Mouse (Mus musculus) brain, adult 2 months (tissue): ENCODE measurements around the gene Dnajc14.

Experiments
- DNase-seq: peaks from one replicate; pipeline ENCODE4 v3.0.0; 2011; ENCODE audit warnings: low read depth, low spot score

Dnajc14 gene

DNA sequence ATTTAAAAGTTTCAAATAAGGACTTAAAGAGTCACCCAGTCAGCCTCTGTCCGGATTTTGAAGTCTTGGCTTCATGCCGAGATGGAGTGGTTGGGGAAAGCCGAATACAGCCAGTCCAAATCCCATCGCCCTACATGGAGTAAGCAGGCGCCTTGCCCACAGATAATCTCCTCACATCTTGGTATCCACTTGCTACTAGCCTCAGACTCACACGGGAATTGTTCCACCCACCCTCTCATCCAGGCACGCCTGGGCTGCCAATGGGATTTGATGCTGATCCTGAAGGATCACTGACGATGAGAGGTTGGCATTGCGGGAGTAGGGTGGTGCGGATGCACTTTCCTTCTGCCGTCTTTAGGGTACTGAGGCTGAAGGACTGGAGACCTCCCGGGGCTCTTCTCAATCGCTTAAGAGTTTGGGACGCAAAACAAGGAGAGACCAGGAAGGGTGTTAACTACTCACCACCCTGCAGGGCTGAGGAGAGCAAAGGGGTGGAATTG, at the start of gene Dnajc14:
Gene Dnajc14, plus strand, starts transcription at position 292 of the 500 bp plus-strand sequence.
- DNase-seq = peak; percentile 87

DNA sequence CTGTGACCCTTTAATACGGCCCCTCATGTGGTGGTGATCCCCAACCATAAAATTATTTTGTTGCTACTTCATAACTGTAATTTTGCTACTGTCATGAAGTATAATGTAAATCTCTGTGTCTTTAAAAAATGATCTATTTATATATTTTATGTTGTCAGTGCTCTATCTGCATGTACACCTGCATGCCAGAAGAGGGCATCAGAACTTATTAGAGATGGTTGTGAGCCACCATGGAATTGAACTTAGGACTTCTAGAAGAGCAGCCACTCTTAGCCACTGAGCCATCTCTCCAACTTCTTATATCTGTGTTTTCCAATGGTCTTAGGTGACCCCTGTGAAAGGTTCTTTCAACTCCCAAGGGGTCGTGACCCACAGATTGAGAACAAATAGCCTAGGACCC, 31.0 kb upstream of the Dnajc14 start:
- DNase-seq = peak; percentile 9

DNA sequence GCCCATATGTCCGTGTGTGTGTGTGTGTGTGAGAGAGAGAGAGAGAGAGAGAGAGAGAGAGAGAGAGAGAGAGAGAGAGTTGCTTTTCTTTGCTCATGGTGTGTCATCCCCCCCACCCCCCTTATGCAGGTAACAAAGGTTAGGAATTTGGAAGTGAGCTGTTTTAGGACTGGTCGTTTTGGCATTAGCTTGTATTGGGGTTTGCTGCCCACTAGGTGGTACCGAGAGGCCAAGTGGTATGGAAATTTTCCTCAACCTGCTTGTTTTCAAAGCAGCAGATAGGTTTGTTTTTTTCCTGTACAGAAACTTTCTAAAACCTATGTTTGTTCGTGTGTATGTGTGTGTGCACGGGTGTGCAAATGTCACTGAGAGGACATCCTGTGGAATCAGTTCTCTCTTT, 30.2 kb upstream of the Dnajc14 start:
- DNase-seq = no peak

DNA sequence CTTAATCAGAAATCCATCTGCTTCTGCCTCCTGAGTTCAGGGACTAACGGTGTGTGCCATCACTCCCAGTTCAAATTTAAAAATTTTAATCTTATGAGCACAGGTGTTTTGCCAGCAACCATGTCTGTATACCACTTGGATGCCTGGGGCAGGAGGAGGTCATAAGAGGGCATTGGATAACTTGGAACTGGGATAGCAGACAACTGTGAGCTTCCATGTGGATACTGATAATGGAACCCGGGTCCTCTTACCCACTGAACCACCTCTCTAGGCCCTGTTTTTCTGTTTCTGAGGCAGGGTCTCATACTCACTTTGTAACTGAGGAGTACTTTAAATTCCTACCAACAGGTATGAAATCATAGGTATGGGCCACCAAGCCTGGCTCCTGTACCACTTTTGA, 25.4 kb upstream of the Dnajc14 start:
- DNase-seq = no peak

DNA sequence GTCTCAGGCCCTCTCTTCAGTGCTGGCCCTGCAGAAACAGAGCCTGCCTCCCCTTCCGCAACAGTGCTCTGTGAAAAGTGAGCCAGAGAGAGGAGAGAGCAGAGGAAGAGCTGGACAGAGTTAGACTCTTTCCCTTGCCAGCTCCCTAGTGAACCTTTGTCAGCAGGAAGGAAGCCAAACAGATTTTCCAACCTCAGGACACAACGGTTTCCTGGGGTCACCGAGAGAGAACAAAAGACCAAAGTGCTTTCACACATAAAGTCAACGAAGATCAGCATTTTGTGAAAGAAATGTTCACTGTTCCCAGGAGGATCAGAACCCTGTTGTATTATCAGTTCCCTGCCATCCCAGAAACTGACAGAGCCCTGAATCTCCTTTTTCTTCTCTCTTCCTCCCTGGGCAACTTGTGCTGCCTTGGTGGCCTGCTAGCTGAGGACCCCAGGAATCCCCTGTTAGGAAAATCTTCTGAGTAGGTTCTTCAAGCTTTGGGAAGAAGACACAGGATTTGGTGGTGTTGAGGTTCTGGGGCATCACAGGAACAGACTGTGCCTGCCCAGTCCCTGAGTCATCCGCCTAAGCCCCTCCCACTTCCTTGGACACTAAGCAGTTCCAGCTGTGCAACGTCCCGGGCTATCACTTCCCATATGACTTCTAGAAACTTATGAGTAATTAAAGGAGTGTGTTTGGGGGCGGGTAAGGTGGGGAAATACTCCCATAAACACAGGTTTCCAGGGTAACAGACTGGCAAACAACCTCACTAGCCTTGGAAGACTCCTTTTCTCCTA, 24.7 kb upstream of the Dnajc14 start:
- peak; percentile 16 for DNase-seq

DNA sequence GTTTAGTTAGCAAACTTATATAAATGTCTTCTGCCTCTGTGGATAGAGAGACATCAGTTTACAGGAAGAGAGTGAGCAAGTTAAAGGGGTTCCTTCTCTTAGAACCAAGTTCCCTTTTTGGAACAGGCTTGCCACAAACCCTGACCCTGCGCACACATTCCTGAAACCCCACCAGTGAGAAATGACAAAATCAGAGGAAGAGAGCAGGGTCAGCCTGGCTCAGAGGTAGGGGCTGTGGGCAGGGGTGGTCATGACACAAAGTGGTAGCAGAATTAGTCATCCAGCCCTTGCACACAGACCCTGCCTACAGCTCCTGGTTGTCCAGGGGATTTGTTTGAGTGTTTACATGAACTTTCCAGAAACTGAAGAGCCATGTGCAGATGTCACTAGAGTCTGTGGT, 23.7 kb upstream of the Dnajc14 start:
- no peak for DNase-seq

DNA sequence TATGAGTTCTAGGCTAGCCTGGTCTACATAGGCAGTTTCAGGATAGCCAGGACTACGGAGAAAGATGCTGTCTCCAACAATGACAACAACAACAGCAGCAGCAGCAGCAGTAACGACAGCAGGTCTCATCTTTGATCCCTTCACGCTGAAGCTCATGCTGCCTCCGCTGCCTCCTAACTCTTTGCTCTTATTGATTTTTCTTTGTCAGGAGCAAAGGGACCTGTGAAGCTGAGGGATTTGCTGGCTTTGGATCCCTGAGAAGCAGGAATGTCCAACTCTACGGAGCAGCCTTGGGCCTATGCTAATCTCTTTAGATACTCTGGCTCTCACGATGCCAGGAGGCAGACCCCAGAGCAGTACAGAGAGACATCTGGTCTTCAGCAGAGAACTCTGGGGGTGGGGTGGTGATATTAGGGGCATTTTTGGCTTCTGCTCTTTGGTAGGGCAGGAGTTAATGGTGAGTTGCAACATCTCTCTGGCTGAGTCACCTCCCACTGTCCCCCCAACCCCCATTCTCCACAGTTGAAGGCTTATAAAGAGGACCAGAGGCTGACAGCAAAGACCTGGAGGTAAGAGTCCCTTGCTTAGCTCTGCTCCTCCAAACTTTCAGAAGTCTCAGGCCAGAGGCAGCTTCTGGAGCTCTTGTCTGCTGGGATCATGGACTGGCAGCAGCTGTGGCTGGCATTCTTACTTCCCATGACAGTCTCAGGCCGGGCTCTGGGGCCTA, 13.3 kb upstream of the Dnajc14 start, which contains the start of gene Mmp19:
Gene Mmp19, plus strand, starts transcription at position 513 of the 727 bp plus-strand sequence.
- DNase-seq = no peak

DNA sequence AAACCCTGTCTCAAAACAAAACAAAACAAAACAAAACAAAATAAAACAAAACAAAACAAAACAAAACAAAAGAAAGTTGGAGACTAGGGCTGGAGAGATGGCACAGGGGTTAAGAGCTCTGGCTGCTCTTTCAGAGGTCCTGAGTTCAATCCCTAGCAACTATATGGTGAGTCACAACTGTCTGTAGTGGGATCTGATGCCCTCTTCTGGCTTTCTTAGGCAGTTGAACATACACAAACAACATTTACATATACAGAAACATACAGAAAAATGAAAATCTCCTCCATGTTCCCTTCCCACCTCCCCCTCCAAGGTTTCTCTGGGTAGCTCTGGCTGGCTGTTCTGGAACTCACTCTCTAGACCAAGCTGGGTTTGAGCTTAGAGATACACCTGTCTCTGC, 11.8 kb upstream of the Dnajc14 start:
- no peak for DNase-seq

DNA sequence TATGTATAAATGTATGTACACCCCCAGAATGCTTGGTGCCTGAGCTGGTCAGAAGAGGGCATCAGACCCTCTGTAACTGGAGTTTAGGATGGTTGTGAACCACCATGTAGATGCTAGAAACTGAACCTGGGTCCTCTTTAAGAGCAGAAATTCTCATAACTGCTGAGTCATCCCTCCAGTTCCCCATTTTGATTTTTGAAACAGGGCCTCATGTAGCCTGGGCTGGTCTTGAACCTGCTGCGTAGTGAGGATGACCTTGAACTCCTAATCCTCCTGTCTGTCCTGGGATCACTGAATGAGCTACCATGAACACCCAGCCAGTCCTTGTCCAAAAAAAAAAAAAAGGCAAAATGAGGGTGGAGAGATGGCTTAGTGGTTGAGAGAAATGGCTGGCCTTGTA, 10.6 kb upstream of the Dnajc14 start:
- DNase-seq = no peak

DNA sequence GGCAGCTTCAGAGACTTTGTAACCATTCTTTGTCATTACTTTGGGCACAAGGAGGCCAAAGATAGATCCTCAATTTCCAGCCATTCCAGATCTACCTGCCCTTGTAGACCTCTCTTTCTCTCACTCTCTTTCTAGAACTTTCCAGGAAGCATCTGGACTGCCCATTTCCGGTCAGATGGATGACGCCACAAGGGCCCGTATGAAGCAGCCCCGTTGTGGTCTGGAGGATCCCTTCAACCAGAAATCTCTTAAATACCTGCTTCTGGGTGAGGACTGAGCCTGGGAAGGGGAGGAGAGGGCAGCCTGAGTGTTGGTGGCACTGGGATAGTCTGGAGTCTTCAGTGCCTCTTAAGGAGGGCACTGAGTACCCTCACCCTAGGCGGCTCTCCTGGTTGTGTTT, 9.5 kb upstream of the Dnajc14 start:
- no peak for DNase-seq

DNA sequence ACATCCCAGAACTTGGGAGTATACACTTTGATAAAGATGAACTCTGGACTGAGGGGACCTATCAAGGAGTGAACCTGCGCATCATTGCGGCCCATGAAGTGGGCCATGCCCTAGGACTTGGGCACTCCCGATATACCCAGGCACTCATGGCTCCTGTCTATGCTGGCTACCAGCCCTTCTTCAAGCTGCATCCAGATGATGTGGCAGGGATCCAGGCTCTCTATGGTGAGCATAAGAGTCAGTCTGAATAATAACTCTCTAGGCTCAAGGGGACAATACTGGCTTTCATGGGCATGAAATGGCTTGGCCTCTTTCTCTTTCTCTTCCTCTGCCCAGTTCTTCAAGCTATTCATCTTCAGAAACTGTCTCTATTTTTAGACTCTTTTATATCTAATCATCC, 8.3 kb upstream of the Dnajc14 start:
- peak; percentile 82 for DNase-seq

DNA sequence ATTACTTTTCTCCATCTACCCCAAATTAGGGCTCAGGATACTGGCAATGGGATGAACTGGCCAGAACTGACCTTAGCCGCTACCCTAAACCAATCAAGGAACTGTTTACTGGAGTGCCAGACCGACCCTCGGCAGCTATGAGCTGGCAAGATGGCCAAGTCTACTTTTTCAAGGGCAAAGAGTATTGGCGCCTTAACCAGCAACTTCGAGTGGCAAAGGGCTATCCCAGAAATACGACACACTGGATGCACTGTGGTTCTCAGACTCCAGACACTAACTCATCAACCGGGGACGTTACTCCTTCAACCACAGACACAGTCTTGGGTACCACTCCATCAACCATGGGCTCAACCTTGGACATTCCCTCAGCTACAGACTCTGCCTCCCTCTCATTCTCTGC, 5.2 kb upstream of the Dnajc14 start:
- DNase-seq = no peak

DNA sequence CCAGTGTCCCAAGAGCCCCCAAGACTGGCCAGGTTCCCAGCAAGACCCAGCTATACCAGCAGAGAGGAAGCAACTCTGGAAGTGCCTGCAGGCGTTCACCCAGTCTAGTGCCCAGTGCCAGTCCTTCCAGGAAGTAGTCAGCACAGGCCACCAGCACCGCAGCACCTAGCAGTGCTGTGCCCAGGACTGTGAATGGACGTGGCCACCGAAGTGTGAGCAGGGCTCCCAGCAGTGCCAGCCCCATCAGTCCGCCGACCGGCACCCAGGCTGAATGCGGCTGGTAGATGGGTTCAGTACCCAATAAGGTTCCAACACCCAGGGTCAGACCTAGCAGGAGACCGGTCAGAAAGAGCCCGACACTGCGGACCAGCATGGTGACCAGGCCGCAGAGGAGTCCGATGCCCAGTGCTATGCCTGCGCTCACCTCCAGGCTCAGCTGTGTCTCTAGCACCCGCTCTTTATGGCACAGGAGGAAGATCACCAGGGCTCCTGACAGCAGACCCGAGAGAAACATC, 1.8 kb upstream of the Dnajc14 start:
- no peak for DNase-seq

DNA sequence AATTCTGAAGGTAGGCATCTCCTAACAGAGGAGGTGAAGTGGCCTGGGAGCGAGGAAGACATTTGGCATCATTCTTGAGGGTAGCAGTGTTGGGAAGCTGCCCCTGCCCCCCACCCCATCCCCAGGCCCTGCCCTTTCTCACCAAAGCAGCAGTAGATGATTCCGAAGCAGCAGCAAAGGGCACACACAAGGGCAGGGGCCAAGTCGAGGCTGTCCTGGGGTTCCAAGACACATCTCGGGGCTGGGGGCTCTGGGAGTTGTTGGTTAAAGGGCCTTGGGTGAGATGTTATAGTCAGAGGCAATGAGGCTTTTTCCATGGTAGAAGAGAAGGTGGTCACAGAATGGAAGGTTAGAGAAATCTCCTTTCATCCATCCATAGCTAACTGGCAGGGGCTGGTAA, 906 bp upstream of the Dnajc14 start:
- DNase-seq = no peak

DNA sequence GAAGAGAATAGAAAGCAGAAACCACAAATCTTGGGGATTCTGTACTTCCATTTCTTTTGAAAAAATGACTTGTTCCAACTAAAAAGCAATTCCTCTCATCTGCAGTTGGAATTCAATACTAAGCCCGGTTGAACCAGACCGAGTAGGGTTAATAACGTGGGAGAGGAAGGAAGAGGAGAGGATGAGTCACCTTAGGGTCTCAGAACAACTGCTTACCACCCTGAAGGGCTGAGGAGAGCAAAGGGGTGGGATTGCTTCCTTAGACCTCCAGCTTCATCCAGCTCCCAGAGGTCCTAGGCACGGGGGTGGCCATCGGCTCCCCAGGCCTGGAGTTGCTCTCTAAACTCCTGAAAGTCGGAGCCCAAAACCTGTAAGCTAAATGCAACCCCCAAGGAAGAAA, 501 bp upstream of the Dnajc14 start:
- no peak for DNase-seq

DNA sequence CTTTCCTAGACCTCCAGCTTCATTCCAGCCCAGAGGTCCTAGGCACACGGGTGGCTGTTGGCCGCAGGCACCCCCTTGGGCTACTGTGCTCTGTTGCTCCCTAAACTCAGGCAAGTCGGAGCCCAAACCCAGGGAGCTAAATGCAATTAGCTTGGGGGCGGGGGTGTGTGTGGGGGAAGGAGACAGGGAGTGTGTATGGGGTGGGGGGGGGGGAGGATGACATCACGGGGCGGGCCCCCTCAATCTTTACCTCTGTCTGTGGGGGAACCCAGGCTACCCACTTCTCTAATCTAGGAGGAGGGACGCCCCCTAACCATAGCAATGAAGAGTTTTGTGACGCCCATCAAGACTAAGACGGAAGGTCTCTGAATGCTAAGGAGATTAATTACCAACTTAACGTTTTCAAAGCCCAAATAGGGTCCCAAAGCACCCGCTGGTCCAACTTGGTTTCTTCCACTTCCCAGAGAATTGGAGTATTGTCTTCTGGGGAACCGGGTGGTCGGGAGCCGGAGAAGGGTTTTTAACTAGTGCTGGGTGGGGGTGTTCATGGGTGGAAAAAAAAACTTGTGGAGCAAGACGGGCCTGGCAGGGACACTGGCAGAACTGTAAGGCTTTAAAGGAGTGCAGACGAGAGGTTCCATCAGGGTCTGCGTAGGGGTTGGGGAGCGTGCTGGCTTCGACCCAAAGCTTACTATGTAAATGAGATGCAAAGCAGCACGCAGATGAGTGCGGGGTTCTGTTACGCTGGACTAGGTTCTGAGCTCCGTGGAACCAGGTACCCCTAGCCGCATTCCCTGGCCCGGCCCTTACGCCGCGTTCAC, 619 bp downstream of the Dnajc14 start, which contains the start of gene Tmem198b:
Gene Tmem198b, minus strand, starts transcription at position 100 of the 821 bp plus-strand sequence.
- DNase-seq = peak; percentile 83

DNA sequence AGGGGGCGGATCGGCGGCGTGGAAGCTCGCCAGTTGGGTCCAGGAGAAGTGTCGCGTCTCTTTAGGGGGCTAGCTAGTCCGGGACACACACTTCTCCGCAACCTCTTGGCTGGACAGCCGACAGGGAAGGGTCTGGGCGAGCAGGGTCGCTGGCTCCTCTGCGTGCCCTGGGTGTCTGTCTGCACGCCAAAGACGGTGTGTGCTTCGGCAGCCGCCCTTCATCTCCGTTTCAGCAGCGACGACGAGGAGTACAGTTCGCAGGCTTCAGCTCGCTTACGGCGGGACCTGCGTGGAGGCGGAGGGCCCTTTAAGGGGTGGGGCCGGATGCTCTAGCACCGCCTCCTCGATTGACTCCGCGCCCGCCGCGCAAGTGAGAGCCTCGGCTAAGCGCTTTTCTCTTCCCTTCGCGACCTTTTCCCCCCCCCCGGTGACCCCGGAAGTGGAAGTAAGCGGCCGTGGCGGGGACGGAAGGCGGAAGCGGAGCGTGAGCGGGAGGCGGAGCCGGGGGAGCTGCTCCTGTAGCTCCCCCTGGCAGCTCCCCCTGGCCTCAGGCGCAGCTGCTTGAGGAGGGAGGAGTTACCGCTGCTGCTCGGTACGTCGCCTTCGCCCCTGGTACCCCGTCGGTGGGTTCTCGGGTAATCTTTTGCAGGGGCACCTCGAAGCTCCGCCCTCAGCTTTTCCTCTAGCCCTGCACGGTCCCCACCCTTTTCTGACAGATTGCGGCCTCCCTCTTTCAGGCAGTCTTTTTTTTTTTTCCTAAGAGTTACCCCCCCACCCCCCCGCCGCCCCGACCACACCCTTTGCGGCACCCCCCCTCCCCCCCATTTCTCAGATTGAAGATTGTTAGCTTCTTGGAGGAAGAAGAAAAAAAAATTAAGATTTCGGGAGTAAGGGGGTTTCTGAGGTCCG, 1.5 kb downstream of the Dnajc14 start:
- peak; percentile 99 for DNase-seq

DNA sequence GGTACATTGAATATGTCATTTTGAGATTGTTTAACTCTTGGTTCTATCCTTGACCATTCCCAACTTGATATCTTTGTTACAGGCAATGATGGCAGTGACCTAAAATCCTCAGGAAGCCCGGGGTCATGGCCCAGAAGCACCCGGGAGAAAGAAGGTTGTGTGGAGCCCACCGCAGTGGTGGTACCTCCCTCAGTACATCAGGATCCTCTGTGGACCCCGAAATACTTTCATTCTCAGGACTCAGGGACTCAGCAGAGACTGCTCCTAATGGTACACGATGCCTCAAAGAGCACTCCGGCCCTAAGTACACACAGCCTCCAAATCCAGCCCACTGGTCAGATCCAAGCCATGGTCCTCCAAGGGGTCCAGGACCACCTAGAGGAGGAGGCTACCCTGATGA, 2.2 kb downstream of the Dnajc14 start:
- no peak for DNase-seq

DNA sequence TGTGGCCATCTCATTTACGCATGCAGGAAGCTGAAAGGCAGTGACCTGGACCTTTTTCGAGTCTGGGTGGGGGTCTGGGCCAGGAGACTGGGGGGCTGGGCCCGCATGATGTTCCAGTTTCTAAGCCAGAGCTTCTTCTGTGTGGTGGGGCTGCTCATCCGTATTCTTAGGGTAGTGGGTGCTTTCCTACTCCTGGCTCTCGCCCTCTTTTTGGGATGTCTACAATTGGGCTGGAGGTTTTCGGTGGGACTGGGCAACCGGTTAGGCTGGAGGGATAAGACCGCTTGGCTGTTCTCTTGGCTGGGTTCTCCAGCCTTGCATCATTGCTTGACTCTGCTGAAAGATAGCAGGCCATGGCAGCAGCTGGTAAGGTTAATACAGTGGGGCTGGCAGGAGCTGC, 3.2 kb downstream of the Dnajc14 start:
- no peak for DNase-seq

DNA sequence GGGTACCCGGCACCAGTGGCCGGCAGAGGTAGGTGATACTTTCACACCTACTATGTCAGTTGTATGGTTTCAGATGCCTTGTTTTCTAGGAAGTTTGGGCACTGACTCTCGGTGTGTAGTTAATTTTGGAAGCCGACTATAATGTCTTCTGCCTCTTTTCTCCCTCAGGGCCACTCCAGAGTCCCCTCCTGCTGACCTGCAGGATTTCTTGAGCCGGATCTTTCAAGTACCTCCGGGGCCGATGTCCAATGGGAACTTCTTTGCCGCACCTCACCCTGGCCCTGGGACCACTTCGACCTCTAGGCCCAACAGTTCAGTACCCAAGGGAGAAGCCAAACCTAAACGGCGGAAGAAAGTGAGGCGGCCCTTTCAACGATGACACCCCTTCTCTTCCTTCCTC, 13.2 kb downstream of the Dnajc14 start, which contains the start of gene Sarnp:
Gene Sarnp, plus strand, starts transcription at position 301 of the 400 bp plus-strand sequence.
- DNase-seq = no peak

DNA sequence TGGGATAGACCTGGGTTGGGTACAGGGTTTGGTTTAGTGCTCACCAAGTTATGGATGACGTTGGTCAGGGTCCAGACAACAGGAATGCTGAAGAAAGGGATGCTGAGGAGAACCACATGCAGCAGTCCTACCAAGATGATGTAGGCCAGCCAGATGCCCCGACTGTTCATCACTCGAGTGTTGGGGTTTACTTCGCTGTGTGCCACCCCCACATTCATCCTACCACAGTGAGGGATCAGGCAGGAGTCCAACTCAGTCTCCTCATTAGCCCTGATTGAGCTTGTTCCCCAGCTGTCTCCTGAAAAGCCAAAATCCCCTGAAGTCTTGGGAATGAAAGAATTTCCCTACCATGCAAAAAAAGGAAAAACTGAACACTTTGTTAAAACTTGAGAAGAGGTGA, 16.4 kb downstream of the Dnajc14 start:
- DNase-seq = peak; percentile 31
